Mouse (Mus musculus): ENCODE measurements around the gene Pappa2.

Gene Pappa2

GRCm38 (mm10) chr1:158764211-158764610 is 216.1 kb downstream of the Pappa2 start:
- DNase-seq: no peak

GRCm38 (mm10) chr1:158748356-158749096 is 231.8 kb downstream of the Pappa2 start:
- DNase-seq: no peak

- DNase-seq: no peak
Observed at GRCm38 (mm10) chr1:158741449-158741848, 238.8 kb downstream of the Pappa2 start.

GRCm38 (mm10) chr1:158740949-158741348 is 239.3 kb downstream of the Pappa2 start:
- no peak for DNase-seq

GRCm38 (mm10) chr1:158740161-158740766 is 240.0 kb downstream of the Pappa2 start:
- DNase-seq: peak; percentile 8

- peak; percentile 6 for DNase-seq
Observed at GRCm38 (mm10) chr1:158739132-158739919, 241.0 kb downstream of the Pappa2 start.

GRCm38 (mm10) chr1:158732868-158733496 is 247.3 kb downstream of the Pappa2 start:
- DNase-seq: no peak

GRCm38 (mm10) chr1:158713301-158714095 is 266.8 kb downstream of the Pappa2 start:
- DNase-seq: peak; percentile 25

- DNase-seq: no peak
Observed at GRCm38 (mm10) chr1:158701336-158701735, 279.0 kb downstream of the Pappa2 start.

GRCm38 (mm10) chr1:158700147-158700546 is 280.1 kb downstream of the Pappa2 start:
- DNase-seq: no peak

- DNase-seq: no peak
Observed at GRCm38 (mm10) chr1:158699276-158699675, 281.0 kb downstream of the Pappa2 start.

GRCm38 (mm10) chr1:158697859-158698569 is 282.3 kb downstream of the Pappa2 start:
- DNase-seq: no peak

- DNase-seq: no peak
Observed at GRCm38 (mm10) chr1:158697423-158697822, 282.9 kb downstream of the Pappa2 start.

GRCm38 (mm10) chr1:158687726-158688125 is 292.6 kb downstream of the Pappa2 start:
- DNase-seq: no peak

- DNase-seq: peak; percentile 57
Observed at GRCm38 (mm10) chr1:158669971-158670592, 310.2 kb downstream of the Pappa2 start.

- DNase-seq: no peak
Observed at GRCm38 (mm10) chr1:158666001-158666400, 314.3 kb downstream of the Pappa2 start.
